Mouse (Mus musculus) midbrain, embryonic 14.5 days (tissue): ENCODE measurements around the gene Olfr725. TPM values are rescaled to one million over a fixed set of nuclear protein-coding genes. Genes with fewer than 3 reads are reported as not detected.

Experiments used
- polyA plus RNA-seq: library from polyadenylated mRNA; unstranded; fragments of >200 nt; fragmentation: Nextera tagmentation; extraction: Ambion mirVana; gene quantifications from 2 replicates; pipeline ENCODE4 v1.2.1, GENCODE M21; 2014

The Olfr725 gene
- polyA plus RNA-seq, 1 experiment from 2014 or later, result not detected

Other genes with a start within 250 kb of the Olfr725 start
- gene Olfr722, start 138.4 kb downstream of the Olfr725 start, polyA plus RNA-seq, result not detected in 2 replicates
- not detected in 2 replicates for gene Olfr723, start 108.6 kb downstream of the Olfr725 start, polyA plus RNA-seq
- gene Olfr724, start 77.1 kb downstream of the Olfr725 start, polyA plus RNA-seq, result not detected in 2 replicates
- gene Olfr726, start 50.6 kb upstream of the Olfr725 start, polyA plus RNA-seq, result not detected in 2 replicates
- not detected in 2 replicates for gene Olfr727, start 82.8 kb upstream of the Olfr725 start, polyA plus RNA-seq
- gene Olfr728, start 102.3 kb upstream of the Olfr725 start, polyA plus RNA-seq, result not detected in 2 replicates
- gene Olfr729, start 112.5 kb upstream of the Olfr725 start, polyA plus RNA-seq, result not detected in 2 replicates
- gene Olfr730, start 147.8 kb upstream of the Olfr725 start, polyA plus RNA-seq, result not detected in 2 replicates
- gene Olfr731, start 201.5 kb upstream of the Olfr725 start, polyA plus RNA-seq, result not detected in 2 replicates
- not detected in 2 replicates for gene Olfr732, start 243.8 kb upstream of the Olfr725 start, polyA plus RNA-seq